Comparison of ENCODE assay signal across 8 mouse cellular contexts in the genomic region with DNA sequence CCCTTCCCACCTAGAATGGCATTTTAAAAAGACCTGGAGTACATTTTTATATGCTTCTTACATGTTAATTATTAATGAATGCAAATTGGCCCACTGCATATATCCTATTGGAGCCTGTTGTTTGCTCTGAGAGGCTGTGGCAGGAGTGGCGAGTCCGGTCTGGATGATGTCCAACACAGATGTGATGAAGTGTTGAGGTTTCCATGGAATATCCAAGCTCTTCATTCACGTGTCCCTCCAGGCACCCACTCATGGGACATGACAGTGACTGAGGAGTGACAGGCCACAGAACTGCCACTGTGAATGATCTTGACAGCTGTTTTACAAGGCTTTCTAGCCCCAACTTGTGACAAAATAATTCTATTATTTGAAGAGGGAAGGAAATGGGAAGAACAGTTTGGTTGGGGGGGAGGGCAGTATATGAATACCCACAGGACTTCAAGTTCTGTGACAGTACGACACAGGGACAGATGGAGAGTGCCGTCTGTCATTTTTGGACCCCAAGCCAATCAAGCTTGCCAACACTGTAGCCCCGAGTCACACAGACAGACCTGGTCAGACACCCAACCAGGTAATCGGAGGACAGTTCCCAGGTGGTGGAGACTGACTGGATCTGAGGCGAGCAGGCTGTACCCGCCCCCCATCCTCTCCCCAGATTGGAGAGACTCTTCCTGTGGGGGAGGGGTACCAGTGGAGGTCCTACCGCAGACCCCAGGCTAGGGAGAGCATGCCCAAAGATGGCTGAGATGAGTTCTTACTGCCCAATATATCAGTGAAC.
DNase-seq lines count a peak whose midpoint lies in the region.
"Had no signal": no experiment of that assay in that cellular context is flagged by ENCODE, and none has a peak within 500 bp of the region (broad histone marks: within the 10 kb centered on the region; RNA-seq: fewer than 3 reads in every experiment).

No protein-coding gene starts in this region.

- DNase-seq in cerebellum, adult 11 months, result peak; percentile 73
- DNase-seq in cerebellum, adult 9-10 months, result peak; percentile 89
- DNase-seq in kidney, adult 18-20 months, result peak; percentile 52
- peak; percentile 57 for DNase-seq in lung, postnatal 10 days
- DNase-seq in natural killer cell, adult 2 months (ENCODE audit: low spot score in 2 of 2), result no peak
- DNase-seq in heart, postnatal 36 days, result no peak
- DNase-seq in adrenal gland, adult 2 months, result no peak
- DNase-seq: gastrocnemius, postnatal 25 days had no signal

- intact Hi-C loops in heart, postnatal 36 days (cut with DNase I), result no loop called here

Comparison
In these comparisons a context has a peak if more than half of its experiments do, and no peak if none do; other contexts are left out.
1. DNase-seq: peak in cerebellum, adult 11 months (single experiment), cerebellum, adult 9-10 months (single experiment), kidney, adult 18-20 months (single experiment) and lung, postnatal 10 days (single experiment); none in natural killer cell, adult 2 months (0 of 2), heart, postnatal 36 days (0 of 2) and adrenal gland, adult 2 months (single experiment).